Mouse (Mus musculus): ENCODE measurements around the gene Trp53tg5. TPM values are rescaled to one million over a fixed set of nuclear protein-coding genes. Genes with fewer than 3 reads are reported as not detected.
A peak's percentile ranks its signal among the peaks of the same experiment; 100 is the strongest.

Trp53tg5 gene
- polyA plus RNA-seq, 1 experiment from 2014 or later, result not detected

- H3K4me2 ChIP-seq (ENCODE audit: low read length), result no peak overlapping the region
- no peaks in the 10 kb centered on the region for H3K27me3 ChIP-seq (replicated peaks; ENCODE audit: control insufficient read depth, insufficient read depth, low read length)
- no peak overlapping the region for H3K27ac ChIP-seq (ENCODE audit: low read depth, low read length)
- no peaks in the 10 kb centered on the region for H3K4me1 ChIP-seq (ENCODE audit: control insufficient read depth, insufficient read depth, low read length)
- DNase-seq (ENCODE audit: low spot score) (no peak), ATAC-seq (no peak)
- 77% methylated on average over 5 of the region's 5 CpGs for WGBS
- no peaks in the 10 kb centered on the region for H3K9me3 ChIP-seq (replicated peaks; ENCODE audit: control insufficient read depth, low read length)
- no peak overlapping the region for H3K9ac ChIP-seq (ENCODE audit: low read length)
- H3K4me3 ChIP-seq (ENCODE audit: low read depth, low read length), result no peak overlapping the region
- no peaks in the 10 kb centered on the region for H3K36me3 ChIP-seq (ENCODE audit: control insufficient read depth, insufficient read depth, low read length)
Measured at GRCm38 (mm10) chr2:164426952-164427351, 46.6 kb downstream of the Trp53tg5 start.

- H3K27me3 ChIP-seq (replicated peaks; ENCODE audit: control insufficient read depth, insufficient read depth, low read length), result no peaks in the 10 kb centered on the region
- H3K9me3 ChIP-seq (replicated peaks; ENCODE audit: control insufficient read depth, low read length), result no peaks in the 10 kb centered on the region
- H3K4me3 ChIP-seq (ENCODE audit: low read depth, low read length), result no peak overlapping the region
- no peak overlapping the region for H3K4me2 ChIP-seq (ENCODE audit: low read length)
- 27% methylated on average over 12 of the region's 12 CpGs for WGBS
- H3K4me1 ChIP-seq (ENCODE audit: control insufficient read depth, insufficient read depth, low read length), result no peaks in the 10 kb centered on the region
- DNase-seq (ENCODE audit: low spot score), result no peak
- H3K9ac ChIP-seq (ENCODE audit: low read length), result no peak overlapping the region
- no peak for ATAC-seq
- no peak overlapping the region for H3K27ac ChIP-seq (ENCODE audit: low read depth, low read length)
- no peaks in the 10 kb centered on the region for H3K36me3 ChIP-seq (ENCODE audit: control insufficient read depth, insufficient read depth, low read length)
Measured at GRCm38 (mm10) chr2:164426121-164426520, 47.4 kb downstream of the Trp53tg5 start.

GRCm38 (mm10) chr2:164425401-164425800 lies 48.1 kb downstream of the Trp53tg5 start:
- no peaks in the 10 kb centered on the region for H3K9me3 ChIP-seq (replicated peaks; ENCODE audit: control insufficient read depth, low read length)
- H3K27me3 ChIP-seq (replicated peaks; ENCODE audit: control insufficient read depth, insufficient read depth, low read length), result no peaks in the 10 kb centered on the region
- H3K9ac ChIP-seq (ENCODE audit: low read length), result no peak overlapping the region
- no peaks in the 10 kb centered on the region for H3K36me3 ChIP-seq (ENCODE audit: control insufficient read depth, insufficient read depth, low read length)
- H3K27ac ChIP-seq (ENCODE audit: low read depth, low read length), result no peak overlapping the region
- H3K4me2 ChIP-seq (ENCODE audit: low read length), result no peak overlapping the region
- no peak overlapping the region for H3K4me3 ChIP-seq (ENCODE audit: low read depth, low read length)
- DNase-seq (ENCODE audit: low spot score), result peak; percentile 46
- ATAC-seq, result no peak
- 83% methylated on average over 5 of the region's 5 CpGs for WGBS
- no peaks in the 10 kb centered on the region for H3K4me1 ChIP-seq (ENCODE audit: control insufficient read depth, insufficient read depth, low read length)

GRCm38 (mm10) chr2:164424406-164424805 lies 49.1 kb downstream of the Trp53tg5 start:
- no peak overlapping the region for H3K4me2 ChIP-seq (ENCODE audit: low read length)
- no peaks in the 10 kb centered on the region for H3K9me3 ChIP-seq (replicated peaks; ENCODE audit: control insufficient read depth, low read length)
- H3K27me3 ChIP-seq (replicated peaks; ENCODE audit: control insufficient read depth, insufficient read depth, low read length), result no peaks in the 10 kb centered on the region
- 96% methylated on average over 8 of the region's 8 CpGs for WGBS
- no peak for ATAC-seq
- no peaks in the 10 kb centered on the region for H3K4me1 ChIP-seq (ENCODE audit: control insufficient read depth, insufficient read depth, low read length)
- H3K27ac ChIP-seq (ENCODE audit: low read depth, low read length), result no peak overlapping the region
- no peak overlapping the region for H3K9ac ChIP-seq (ENCODE audit: low read length)
- no peak overlapping the region for H3K4me3 ChIP-seq (ENCODE audit: low read depth, low read length)
- H3K36me3 ChIP-seq (ENCODE audit: control insufficient read depth, insufficient read depth, low read length), result no peaks in the 10 kb centered on the region
- DNase-seq (ENCODE audit: low spot score), result no peak

- no peak overlapping the region for H3K9ac ChIP-seq (ENCODE audit: low read length)
- no peak overlapping the region for H3K27ac ChIP-seq (ENCODE audit: low read depth, low read length)
- H3K4me3 ChIP-seq (ENCODE audit: low read depth, low read length), result no peak overlapping the region
- no peak overlapping the region for H3K4me2 ChIP-seq (ENCODE audit: low read length)
- ATAC-seq (no peak), DNase-seq (ENCODE audit: low spot score) (no peak)
- no peaks in the 10 kb centered on the region for H3K27me3 ChIP-seq (replicated peaks; ENCODE audit: control insufficient read depth, insufficient read depth, low read length)
- H3K9me3 ChIP-seq (replicated peaks; ENCODE audit: control insufficient read depth, low read length), result no peaks in the 10 kb centered on the region
- 93% methylated on average over 11 of the region's 11 CpGs for whole genome bisulfite sequencing
- no peaks in the 10 kb centered on the region for H3K36me3 ChIP-seq (ENCODE audit: control insufficient read depth, insufficient read depth, low read length)
- no peaks in the 10 kb centered on the region for H3K4me1 ChIP-seq (ENCODE audit: control insufficient read depth, insufficient read depth, low read length)
Measured at GRCm38 (mm10) chr2:164423464-164423863, 50.1 kb downstream of the Trp53tg5 start.

GRCm38 (mm10) chr2:164422675-164423393 lies 50.7 kb downstream of the Trp53tg5 start:
- Histone ChIP-seq H3K36me3 (ENCODE audit: control insufficient read depth, insufficient read depth, low read length) (no peaks in the 10 kb centered on the region), H3K9me3 (replicated peaks; ENCODE audit: control insufficient read depth, low read length) (no peaks in the 10 kb centered on the region), H3K4me3 (ENCODE audit: low read depth, low read length) (no peak overlapping the region), H3K4me2 (ENCODE audit: low read length) (no peak overlapping the region), H3K4me1 (ENCODE audit: control insufficient read depth, insufficient read depth, low read length) (no peaks in the 10 kb centered on the region), H3K9ac (ENCODE audit: low read length) (no peak overlapping the region), H3K27me3 (replicated peaks; ENCODE audit: control insufficient read depth, insufficient read depth, low read length) (no peaks in the 10 kb centered on the region), H3K27ac (ENCODE audit: low read depth, low read length) (no peak overlapping the region)
- no peak for DNase-seq (ENCODE audit: low spot score)
- no peak for ATAC-seq
- 90% methylated on average over 15 of the region's 15 CpGs for WGBS

GRCm38 (mm10) chr2:164421979-164422378 lies 51.5 kb downstream of the Trp53tg5 start:
- no peak overlapping the region for H3K4me2 ChIP-seq (ENCODE audit: low read length)
- H3K9me3 ChIP-seq (replicated peaks; ENCODE audit: control insufficient read depth, low read length), result no peaks in the 10 kb centered on the region
- DNase-seq (ENCODE audit: low spot score) (no peak), ATAC-seq (no peak)
- no peaks in the 10 kb centered on the region for H3K4me1 ChIP-seq (ENCODE audit: control insufficient read depth, insufficient read depth, low read length)
- H3K36me3 ChIP-seq (ENCODE audit: control insufficient read depth, insufficient read depth, low read length), result no peaks in the 10 kb centered on the region
- H3K27me3 ChIP-seq (replicated peaks; ENCODE audit: control insufficient read depth, insufficient read depth, low read length), result no peaks in the 10 kb centered on the region
- no peak overlapping the region for H3K4me3 ChIP-seq (ENCODE audit: low read depth, low read length)
- H3K9ac ChIP-seq (ENCODE audit: low read length), result no peak overlapping the region
- H3K27ac ChIP-seq (ENCODE audit: low read depth, low read length), result no peak overlapping the region
- 90% methylated on average over 8 of the region's 8 CpGs for WGBS

- no peaks in the 10 kb centered on the region for H3K27me3 ChIP-seq (replicated peaks; ENCODE audit: control insufficient read depth, insufficient read depth, low read length)
- no peak for DNase-seq (ENCODE audit: low spot score)
- no peak overlapping the region for H3K9ac ChIP-seq (ENCODE audit: low read length)
- 91% methylated on average over 7 of the region's 7 CpGs for WGBS
- no peak for ATAC-seq
- no peak overlapping the region for H3K4me2 ChIP-seq (ENCODE audit: low read length)
- no peaks in the 10 kb centered on the region for H3K9me3 ChIP-seq (replicated peaks; ENCODE audit: control insufficient read depth, low read length)
- no peak overlapping the region for H3K27ac ChIP-seq (ENCODE audit: low read depth, low read length)
- H3K4me3 ChIP-seq (ENCODE audit: low read depth, low read length), result no peak overlapping the region
- H3K4me1 ChIP-seq (ENCODE audit: control insufficient read depth, insufficient read depth, low read length), result no peaks in the 10 kb centered on the region
- no peaks in the 10 kb centered on the region for H3K36me3 ChIP-seq (ENCODE audit: control insufficient read depth, insufficient read depth, low read length)
Measured at GRCm38 (mm10) chr2:164421306-164421705, 52.2 kb downstream of the Trp53tg5 start.
